Mouse (Mus musculus) heart, embryonic 12.5 days (tissue): ENCODE results near the gene Mfsd14a. TPM values are rescaled to one million over a fixed set of nuclear protein-coding genes. Genes with fewer than 3 reads are reported as not detected.
A peak's percentile ranks its signal among the peaks of the same experiment; 100 is the strongest.

Source experiments
- ATAC-seq: fragments of 200-750 bp; cut with Nextera tagmentation; 2 replicates; pipeline ENCODE4 v1.8.0; 2017; ENCODE audit warnings: moderate TSS enrichment, moderate library complexity; ENCODE audit not compliant: insufficient number of reproducible peaks, low FRiP score
- H3K27ac ChIP-seq: fragments of 300-500 bp; sonication (generic); 2 replicates; pipeline ENCODE4 v1.5.1; 2016; ENCODE audit warnings: mild to moderate bottlenecking, moderate library complexity; ENCODE audit not compliant: poor library complexity, severe bottlenecking
- H3K27me3 ChIP-seq: fragments of 300-500 bp; sonication (generic); replicated peaks from 2 replicates; pipeline ENCODE4 v1.6.1; 2016; ENCODE audit warnings: mild to moderate bottlenecking, moderate library complexity
- H3K36me3 ChIP-seq: fragments of 300-500 bp; sonication (generic); 2 replicates; pipeline ENCODE4 v1.6.1; 2016; ENCODE audit warnings: mild to moderate bottlenecking, moderate library complexity
- H3K4me1 ChIP-seq: fragments of 300-500 bp; sonication (generic); replicated peaks from 2 replicates; pipeline ENCODE4 v1.6.1; 2016; ENCODE audit warnings: mild to moderate bottlenecking
- H3K4me2 ChIP-seq: fragments of 300-500 bp; sonication (generic); 2 replicates; pipeline ENCODE4 v1.6.1; 2016; ENCODE audit warnings: mild to moderate bottlenecking, moderate library complexity
- H3K4me3 ChIP-seq: fragments of 300-500 bp; sonication (generic); 2 replicates; pipeline ENCODE4 v1.5.1; 2016; ENCODE audit warnings: mild to moderate bottlenecking
- H3K9ac ChIP-seq: fragments of 300-500 bp; sonication (generic); 2 replicates; pipeline ENCODE4 v1.6.1; 2016; ENCODE audit warnings: mild to moderate bottlenecking, moderate library complexity
- H3K9me3 ChIP-seq: fragments of 300-500 bp; sonication (generic); replicated peaks from 2 replicates; pipeline ENCODE4 v1.6.1; 2016; ENCODE audit warnings: mild to moderate bottlenecking, moderate library complexity
- WGBS: fragments of 180-500 bp; shearing (Covaris S2); methylation state at CpG from one replicate; pipeline ENCODE4 v1.1.7; 2016; 5-methylcytosine and 5-hydroxymethylcytosine counted together
- polyA plus RNA-seq: library from polyadenylated mRNA; unstranded; fragments of >200 nt; fragmentation: Nextera tagmentation; extraction: Ambion mirVana; gene quantifications from 2 replicates; pipeline ENCODE4 v1.2.1, GENCODE M21; 2016

The Mfsd14a gene
- polyA plus RNA-seq, 1 experiment from 2014 or later: 64.8 TPM

DNA sequence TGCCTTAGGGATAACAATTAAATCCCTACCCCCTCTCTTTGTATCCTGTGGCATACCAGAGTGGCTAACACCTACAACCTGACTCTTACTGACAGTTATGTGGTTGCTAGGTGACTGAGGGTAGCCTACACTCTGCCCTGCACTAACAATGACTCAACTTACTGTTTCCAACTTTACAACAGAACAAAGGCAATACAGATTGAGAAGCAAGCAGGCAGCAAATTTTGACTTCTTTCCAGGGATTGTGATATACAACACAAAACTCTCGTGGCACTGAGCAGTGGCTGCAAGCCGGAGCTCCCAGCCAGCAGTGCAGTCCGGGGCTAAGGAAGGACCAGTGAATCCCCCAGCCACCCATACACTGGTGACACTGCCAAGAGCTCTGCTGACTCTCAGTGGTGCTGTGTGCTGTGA, 10.4 kb downstream of the Mfsd14a start:
- Histone ChIP-seq H3K4me2 (no peak overlapping the region), H3K27me3 (no peaks in the 10 kb centered on the region), H3K36me3 (peaks cover 24% of the 10 kb centered on the region), H3K9me3 (no peaks in the 10 kb centered on the region), H3K9ac (no peak overlapping the region), H3K4me1 (peaks cover 29% of the 10 kb centered on the region), H3K27ac (no peak overlapping the region), H3K4me3 (no peak overlapping the region)
- WGBS: 55% methylated on average over 3 of the region's 3 CpGs
- no peak for ATAC-seq

DNA sequence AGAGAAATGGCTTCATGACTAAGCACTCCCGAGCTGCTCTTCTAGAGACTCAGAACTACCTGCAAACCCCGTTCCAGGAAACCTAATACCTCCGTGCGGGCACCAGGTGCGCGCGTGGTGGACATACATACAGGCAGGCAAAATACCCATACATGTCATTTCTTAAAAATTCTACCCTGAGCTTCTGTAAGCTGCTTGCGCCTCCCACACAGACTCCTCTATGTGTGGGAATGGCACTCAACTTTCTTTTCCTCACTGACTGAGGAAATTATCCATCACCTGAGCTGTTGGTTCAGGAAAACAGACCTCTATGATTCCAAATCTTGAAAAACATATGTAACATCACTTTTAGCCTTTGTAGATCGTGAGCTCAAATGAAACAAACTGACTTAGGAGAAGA, 11.8 kb downstream of the Mfsd14a start:
- Histone ChIP-seq H3K9me3 (no peaks in the 10 kb centered on the region), H3K4me1 (peaks cover 19% of the 10 kb centered on the region), H3K9ac (no peak overlapping the region), H3K36me3 (peaks cover 35% of the 10 kb centered on the region), H3K4me3 (no peak overlapping the region), H3K27me3 (no peaks in the 10 kb centered on the region), H3K27ac (no peak overlapping the region), H3K4me2 (no peak overlapping the region)
- no peak for ATAC-seq
- 95% methylated on average over 9 of the region's 9 CpGs for WGBS

DNA sequence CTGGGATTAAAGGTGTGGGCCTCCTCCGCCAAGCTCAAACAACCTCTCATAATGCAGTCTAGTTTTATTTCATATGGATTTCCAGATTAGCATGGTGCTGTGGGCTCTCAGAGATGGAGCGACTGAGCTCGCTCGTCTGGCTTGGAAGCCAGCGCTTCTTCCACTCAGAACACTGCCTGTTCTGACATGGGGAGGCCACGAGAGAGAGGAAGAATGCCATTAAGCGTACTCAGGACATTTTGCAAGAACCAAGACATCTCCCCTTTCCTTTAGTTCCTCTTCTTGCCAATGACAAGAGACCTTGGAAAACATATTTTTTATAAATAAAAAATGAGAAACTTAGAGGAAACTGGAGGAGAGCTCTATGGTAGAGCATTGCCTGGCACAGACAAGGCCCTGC, 13.7 kb downstream of the Mfsd14a start:
- H3K4me3 ChIP-seq: no peak overlapping the region
- no peaks in the 10 kb centered on the region for H3K9me3 ChIP-seq
- no peak overlapping the region for H3K27ac ChIP-seq
- H3K27me3 ChIP-seq: no peaks in the 10 kb centered on the region
- peaks cover 51% of the 10 kb centered on the region for H3K36me3 ChIP-seq
- H3K9ac ChIP-seq: no peak overlapping the region
- WGBS: 94% methylated on average over 7 of the region's 7 CpGs
- H3K4me1 ChIP-seq: peaks cover 16% of the 10 kb centered on the region
- H3K4me2 ChIP-seq: no peak overlapping the region
- no peak for ATAC-seq

DNA sequence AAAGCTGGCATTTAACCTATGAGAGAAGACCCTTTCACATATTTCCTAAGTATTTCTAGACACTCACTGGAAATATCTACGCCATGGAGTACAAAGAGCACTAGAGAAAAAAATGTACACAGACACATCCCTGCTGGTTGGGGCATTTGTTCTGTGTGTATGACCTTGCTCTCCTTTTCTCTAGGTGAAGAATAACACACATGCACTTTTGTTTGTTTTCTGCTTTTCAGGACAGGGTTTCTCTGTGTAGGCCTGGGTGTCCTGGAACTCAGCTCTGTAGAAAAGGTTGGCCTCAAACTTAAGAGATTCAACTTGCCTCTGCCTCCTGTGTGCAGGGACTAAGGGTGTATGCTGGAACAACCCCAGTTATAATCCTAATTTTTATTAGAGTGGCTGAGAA, 16.1 kb downstream of the Mfsd14a start:
- Histone ChIP-seq H3K4me3 (no peak overlapping the region), H3K4me2 (no peak overlapping the region), H3K27me3 (no peaks in the 10 kb centered on the region), H3K4me1 (no peaks in the 10 kb centered on the region; the same call in 1 of the 2 replicates), H3K36me3 (peaks cover 67% of the 10 kb centered on the region), H3K27ac (no peak overlapping the region), H3K9me3 (no peaks in the 10 kb centered on the region), H3K9ac (no peak overlapping the region)
- WGBS: 93% methylated on average over 1 of the region's 1 CpGs
- no peak for ATAC-seq

DNA sequence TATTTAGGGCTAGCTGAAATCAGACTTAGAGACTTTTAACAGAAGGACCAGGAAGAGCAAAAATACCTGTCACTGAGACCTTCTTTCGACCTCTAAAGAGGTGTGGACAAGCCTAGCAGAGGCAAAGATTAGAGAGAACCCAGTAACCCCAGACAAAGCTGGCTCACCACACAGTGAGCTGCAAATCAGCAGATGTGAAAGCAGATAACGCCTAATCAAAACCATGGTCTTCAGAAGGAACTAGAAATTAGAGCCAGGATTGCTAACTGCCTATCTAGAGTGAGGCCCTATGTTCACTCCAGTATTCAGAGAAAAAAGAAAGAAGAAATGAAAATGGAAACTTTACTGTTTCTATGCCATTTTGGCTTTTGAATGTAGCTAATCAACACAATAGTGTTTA, 20.1 kb downstream of the Mfsd14a start:
- H3K4me1 ChIP-seq: no peaks in the 10 kb centered on the region
- no peaks in the 10 kb centered on the region for H3K27me3 ChIP-seq
- no peak overlapping the region for H3K27ac ChIP-seq
- H3K4me3 ChIP-seq: no peak overlapping the region
- H3K9ac ChIP-seq: no peak overlapping the region
- H3K9me3 ChIP-seq: no peaks in the 10 kb centered on the region
- no peak for ATAC-seq
- H3K36me3 ChIP-seq: peaks cover 77% of the 10 kb centered on the region
- 78% methylated on average over 2 of the region's 2 CpGs for WGBS
- H3K4me2 ChIP-seq: no peak overlapping the region

DNA sequence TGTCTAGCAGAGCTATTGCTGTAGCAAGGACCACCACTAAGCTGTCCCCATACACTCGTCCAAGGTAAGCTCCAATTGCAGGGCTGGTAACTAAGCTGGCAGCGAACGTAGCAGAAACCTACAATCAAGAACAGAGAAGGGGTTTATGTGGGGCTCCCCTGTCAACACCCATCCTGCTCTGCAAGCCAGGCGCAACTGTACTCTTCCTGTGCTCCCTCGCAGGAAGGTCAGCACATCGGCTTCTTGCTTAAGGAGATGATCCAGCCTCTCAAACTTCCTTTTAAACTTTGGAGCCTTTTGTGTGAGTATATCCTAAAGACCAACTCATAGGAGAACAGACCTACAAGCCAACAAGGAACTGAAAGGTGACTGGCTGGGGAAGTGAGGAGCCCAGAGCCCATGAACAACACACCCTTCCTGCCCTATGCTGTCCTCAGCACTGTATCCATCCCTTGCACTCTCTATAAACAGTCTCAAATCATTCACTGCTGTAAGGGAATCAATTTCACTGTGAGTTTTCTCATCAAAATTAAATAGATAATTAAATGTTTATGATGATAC, 20.6 kb downstream of the Mfsd14a start:
- H3K9ac ChIP-seq: no peak overlapping the region
- ATAC-seq: no peak
- H3K4me3 ChIP-seq: no peak overlapping the region
- WGBS: 90% methylated on average over 6 of the region's 6 CpGs
- no peak overlapping the region for H3K4me2 ChIP-seq
- H3K36me3 ChIP-seq: peaks cover 75% of the 10 kb centered on the region
- no peak overlapping the region for H3K27ac ChIP-seq
- no peaks in the 10 kb centered on the region for H3K27me3 ChIP-seq
- no peaks in the 10 kb centered on the region for H3K4me1 ChIP-seq
- no peaks in the 10 kb centered on the region for H3K9me3 ChIP-seq

DNA sequence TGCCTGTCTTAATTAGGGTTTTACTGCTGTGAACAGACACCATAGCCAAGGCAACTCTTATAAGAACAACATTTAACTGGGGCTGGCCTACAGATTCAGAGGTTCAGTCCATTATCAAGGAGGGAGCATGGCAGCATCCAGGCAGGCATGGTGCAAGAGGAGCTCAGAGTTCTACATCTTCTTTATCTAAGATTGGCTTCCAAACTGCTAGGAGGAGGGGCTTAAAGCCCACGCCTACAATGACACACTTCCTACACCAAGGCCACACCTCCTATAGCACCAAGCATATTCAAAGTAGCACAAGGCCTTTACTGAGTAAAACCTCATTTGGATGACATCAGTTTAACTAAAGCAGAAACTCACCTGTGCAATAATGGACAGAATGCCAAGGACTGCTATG, 22.5 kb downstream of the Mfsd14a start:
- ATAC-seq: 0 out of 2 replicates have a peak, but pooled peaks have one; percentile 48
- Histone ChIP-seq H3K27ac (no peak overlapping the region), H3K27me3 (no peaks in the 10 kb centered on the region), H3K9ac (no peak overlapping the region), H3K4me3 (no peak overlapping the region), H3K36me3 (peaks cover 77% of the 10 kb centered on the region), H3K9me3 (no peaks in the 10 kb centered on the region), H3K4me1 (0 out of 2 replicates have a peak, but pooled peaks cover 2% of the 10 kb centered on the region), H3K4me2 (no peak overlapping the region)
- WGBS: 78% methylated on average over 1 of the region's 1 CpGs

DNA sequence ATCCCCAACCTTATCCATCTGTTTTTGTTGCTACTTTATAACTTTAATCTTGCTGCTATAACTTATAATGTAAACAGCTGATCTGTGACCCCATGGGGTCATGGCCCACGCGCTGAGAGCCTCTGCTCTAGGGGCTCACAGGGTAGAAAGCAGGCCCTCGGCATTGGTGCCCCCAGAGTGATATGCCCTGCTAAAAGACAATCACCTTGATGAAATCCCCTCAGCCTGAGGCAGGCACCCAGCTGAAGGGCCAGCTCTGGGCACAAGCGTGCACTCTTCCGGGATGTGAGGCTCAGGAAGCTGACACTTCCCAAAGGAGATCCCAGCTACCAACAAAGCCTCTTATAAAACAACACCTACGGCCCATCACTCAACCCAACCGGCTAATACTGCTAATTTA, 23.9 kb downstream of the Mfsd14a start:
- peaks cover 78% of the 10 kb centered on the region for H3K36me3 ChIP-seq
- WGBS: 91% methylated on average over 7 of the region's 7 CpGs

DNA sequence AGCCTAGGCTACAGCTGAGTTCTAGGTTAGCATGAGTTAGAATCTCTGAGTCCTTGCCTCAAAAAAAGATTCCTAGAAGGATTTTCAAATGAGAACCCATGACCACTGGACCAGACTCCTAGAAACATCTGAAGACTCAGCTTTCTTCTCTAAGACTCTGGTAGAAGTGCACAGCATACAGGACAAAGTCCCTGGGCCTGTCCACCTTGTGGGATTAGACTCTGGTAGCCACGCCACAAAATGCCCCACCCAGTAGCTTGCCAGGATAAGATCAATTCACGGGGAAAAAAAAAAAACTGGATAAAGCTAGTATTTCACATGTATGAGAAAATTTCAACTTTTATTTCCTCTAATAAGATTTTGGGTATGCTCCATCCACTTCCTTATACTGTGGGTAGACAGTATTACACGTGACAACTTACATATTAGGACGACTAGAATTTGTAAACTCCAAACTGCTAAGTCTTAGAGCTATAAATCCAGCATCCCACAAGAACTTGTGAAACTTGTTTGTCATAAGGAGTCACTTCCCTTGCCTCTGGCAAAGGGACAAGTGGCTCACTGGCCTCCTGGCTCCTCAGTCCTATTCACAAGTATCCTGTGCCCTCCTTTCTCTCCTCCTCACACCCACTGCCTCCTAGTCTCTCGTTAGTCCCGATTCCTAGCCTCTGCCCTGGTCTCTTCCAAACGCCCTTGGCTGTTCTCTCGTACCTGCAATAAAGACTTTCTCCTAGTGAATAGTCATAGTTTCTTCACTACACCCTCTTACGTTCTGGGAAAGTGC, 24.6 kb downstream of the Mfsd14a start:
- H3K27ac ChIP-seq: no peak overlapping the region
- 86% methylated on average over 9 of the region's 9 CpGs for whole genome bisulfite sequencing
- no peak for ATAC-seq
- H3K4me1 ChIP-seq: 0 out of 2 replicates have a peak, but pooled peaks cover 2% of the 10 kb centered on the region
- H3K4me3 ChIP-seq: no peak overlapping the region
- H3K4me2 ChIP-seq: no peak overlapping the region
- H3K9ac ChIP-seq: no peak overlapping the region
- peaks cover 78% of the 10 kb centered on the region for H3K36me3 ChIP-seq
- no peaks in the 10 kb centered on the region for H3K27me3 ChIP-seq
- no peaks in the 10 kb centered on the region for H3K9me3 ChIP-seq

More for the DNA sequence above, 23.9 kb downstream of the Mfsd14a start:
- no peaks in the 10 kb centered on the region for H3K27me3 ChIP-seq
- no peak overlapping the region for H3K9ac ChIP-seq
- H3K4me3 ChIP-seq: no peak overlapping the region
- no peaks in the 10 kb centered on the region for H3K9me3 ChIP-seq
- H3K4me2 ChIP-seq: no peak overlapping the region
- H3K4me1 ChIP-seq: 0 out of 2 replicates have a peak, but pooled peaks cover 2% of the 10 kb centered on the region
- H3K27ac ChIP-seq: no peak overlapping the region
- no peak for ATAC-seq

DNA sequence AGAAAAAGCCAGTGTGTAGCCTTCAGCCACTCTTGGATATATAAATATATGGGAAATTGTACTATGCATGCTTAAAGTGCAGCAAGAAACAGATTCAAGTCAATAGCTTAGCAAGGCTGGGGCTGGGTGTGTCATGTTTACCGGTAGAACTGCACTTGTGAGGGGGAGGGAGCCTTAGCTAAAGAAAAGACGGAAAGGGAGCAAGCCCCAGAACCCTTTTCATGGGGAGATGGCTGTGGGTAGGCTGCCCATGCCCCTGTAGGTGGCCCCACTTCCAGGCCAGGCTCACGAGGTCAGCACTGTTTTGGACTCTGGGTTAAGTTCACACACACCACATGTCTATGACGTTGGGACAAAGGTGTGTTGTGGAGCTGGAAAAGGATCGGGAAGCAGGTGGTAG, 26.7 kb downstream of the Mfsd14a start:
- Histone ChIP-seq H3K27ac (no peak overlapping the region), H3K9me3 (no peaks in the 10 kb centered on the region), H3K4me1 (0 out of 2 replicates have a peak, but pooled peaks cover 2% of the 10 kb centered on the region), H3K36me3 (peaks cover 78% of the 10 kb centered on the region), H3K9ac (no peak overlapping the region), H3K4me2 (no peak overlapping the region), H3K4me3 (no peak overlapping the region), H3K27me3 (no peaks in the 10 kb centered on the region)
- no peak for ATAC-seq
- 71% methylated on average over 5 of the region's 5 CpGs for WGBS

DNA sequence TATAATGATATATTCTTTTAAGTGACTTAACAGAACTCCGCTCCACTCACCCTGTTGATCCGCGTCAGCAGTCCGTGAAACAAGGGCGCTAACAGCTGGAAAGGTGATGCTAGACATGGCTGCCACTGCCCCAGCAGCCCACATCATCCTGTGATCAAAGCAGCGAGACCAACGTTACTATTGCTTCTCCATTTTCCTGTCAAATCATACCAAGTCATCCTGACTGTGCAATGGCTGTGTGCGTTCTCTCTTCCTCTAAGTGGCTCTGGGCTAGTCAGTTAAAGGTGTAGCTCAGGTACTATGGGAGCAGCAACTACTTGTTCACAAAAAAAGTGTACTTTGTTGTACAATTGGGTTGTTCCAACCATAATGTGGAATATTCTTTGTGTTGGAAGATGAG, 27.6 kb downstream of the Mfsd14a start:
- Histone ChIP-seq H3K9me3 (no peaks in the 10 kb centered on the region), H3K27me3 (no peaks in the 10 kb centered on the region), H3K4me3 (no peak overlapping the region), H3K9ac (no peak overlapping the region), H3K4me1 (0 out of 2 replicates have a peak, but pooled peaks cover 2% of the 10 kb centered on the region), H3K4me2 (no peak overlapping the region), H3K36me3 (peaks cover 76% of the 10 kb centered on the region), H3K27ac (no peak overlapping the region)
- no peak for ATAC-seq
- 88% methylated on average over 8 of the region's 8 CpGs for WGBS
